Mouse (Mus musculus) adrenal gland, adult 8-10 months (tissue): Measurements from ENCODE around the gene Gpr137. TPM values are rescaled to one million over a fixed set of nuclear protein-coding genes. Genes with fewer than 3 reads are reported as not detected.
"Not testable (repeated sequence)": the region's sequence is repeated elsewhere in the genome, so short reads cannot be mapped to it uniquely, and the experiment has no call there.

Experiments used
- DNase-seq: peaks from one replicate; pipeline ENCODE4 v3.0.0; 2022
- total RNA-seq, 4 experiments: library from RNA; stranded (reverse); gene quantifications; 2 replicates each; pipeline ENCODE4 v1.2.4; 2022

Gpr137 gene
- 10 to 100 TPM; 55.6 to 66.1 (median 63.4) TPM for total RNA-seq

- DNase-seq, result peak; percentile 96
These were observed at the start of gene Gpr137 for GRCm38 (mm10) chr19:6942249-6942691. TSS of gene Gpr137 (minus strand) at chr19:6942480.

GRCm38 (mm10) chr19:6991166-6991565, 48.9 kb upstream of the Gpr137 start:
- DNase-seq, result not testable (repeated sequence)

DNA sequence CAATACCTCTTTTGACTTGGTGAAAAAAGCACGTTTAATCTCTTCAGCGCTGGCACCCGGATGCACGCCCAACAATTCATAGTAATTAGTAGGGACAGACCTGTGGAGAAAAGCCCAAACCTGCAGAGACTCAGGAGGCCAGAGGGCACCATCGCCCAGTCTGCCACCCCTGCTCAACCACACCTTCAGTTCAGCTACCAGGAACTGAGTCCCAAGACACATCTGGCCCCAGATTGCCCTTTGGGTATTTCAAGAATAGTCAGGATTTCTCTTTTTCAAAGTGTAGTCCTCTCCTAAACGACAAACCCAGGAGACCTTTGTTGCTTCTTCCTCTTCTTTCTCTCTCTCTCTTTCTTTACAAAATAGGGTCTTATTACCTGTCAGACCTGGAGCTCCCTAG, 48.4 kb upstream of the Gpr137 start:
- no peak for DNase-seq

- peak; percentile 18 for DNase-seq
These were observed 47.0 kb upstream of the Gpr137 start for GRCm38 (mm10) chr19:6989251-6989650.

- DNase-seq, result no peak
These were observed 45.6 kb upstream of the Gpr137 start for GRCm38 (mm10) chr19:6987904-6988285.

GRCm38 (mm10) chr19:6987061-6987903, 45.0 kb upstream of the Gpr137 start, which contains the start of gene Vegfb:
TSS of gene Vegfb (minus strand) at chr19:6987651.
- peak; percentile 65 for DNase-seq

GRCm38 (mm10) chr19:6985951-6986708, 43.9 kb upstream of the Gpr137 start:
- DNase-seq, result no peak

GRCm38 (mm10) chr19:6985300-6985699, 43.0 kb upstream of the Gpr137 start:
- DNase-seq, result no peak

DNA sequence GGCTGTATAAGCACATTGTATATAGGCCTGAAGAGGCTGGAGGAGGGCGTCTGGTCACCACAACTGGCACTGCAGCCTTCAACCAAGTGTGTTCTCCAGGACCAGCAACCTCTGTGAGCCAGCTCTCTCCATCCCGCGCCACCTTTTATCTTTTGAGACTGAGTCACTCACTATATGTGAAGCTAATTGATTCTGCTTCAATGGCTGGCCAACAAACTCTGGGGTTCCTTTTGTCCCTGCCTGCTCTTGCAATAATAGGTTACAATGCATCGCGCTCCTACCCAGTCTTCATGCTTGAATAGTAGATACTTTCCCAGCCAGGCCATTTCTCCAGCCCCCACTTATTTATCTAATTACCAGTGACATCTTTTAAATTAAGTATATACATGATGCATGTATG, 41.3 kb upstream of the Gpr137 start:
- no peak for DNase-seq

GRCm38 (mm10) chr19:6981465-6981864, 39.2 kb upstream of the Gpr137 start:
- DNase-seq, result no peak

- peak; percentile 99 for DNase-seq
These were observed 38.3 kb upstream of the Gpr137 start, which contains the start of gene Fkbp2 for GRCm38 (mm10) chr19:6980381-6981093. TSS of gene Fkbp2 (minus strand) at chr19:6980501.

DNA sequence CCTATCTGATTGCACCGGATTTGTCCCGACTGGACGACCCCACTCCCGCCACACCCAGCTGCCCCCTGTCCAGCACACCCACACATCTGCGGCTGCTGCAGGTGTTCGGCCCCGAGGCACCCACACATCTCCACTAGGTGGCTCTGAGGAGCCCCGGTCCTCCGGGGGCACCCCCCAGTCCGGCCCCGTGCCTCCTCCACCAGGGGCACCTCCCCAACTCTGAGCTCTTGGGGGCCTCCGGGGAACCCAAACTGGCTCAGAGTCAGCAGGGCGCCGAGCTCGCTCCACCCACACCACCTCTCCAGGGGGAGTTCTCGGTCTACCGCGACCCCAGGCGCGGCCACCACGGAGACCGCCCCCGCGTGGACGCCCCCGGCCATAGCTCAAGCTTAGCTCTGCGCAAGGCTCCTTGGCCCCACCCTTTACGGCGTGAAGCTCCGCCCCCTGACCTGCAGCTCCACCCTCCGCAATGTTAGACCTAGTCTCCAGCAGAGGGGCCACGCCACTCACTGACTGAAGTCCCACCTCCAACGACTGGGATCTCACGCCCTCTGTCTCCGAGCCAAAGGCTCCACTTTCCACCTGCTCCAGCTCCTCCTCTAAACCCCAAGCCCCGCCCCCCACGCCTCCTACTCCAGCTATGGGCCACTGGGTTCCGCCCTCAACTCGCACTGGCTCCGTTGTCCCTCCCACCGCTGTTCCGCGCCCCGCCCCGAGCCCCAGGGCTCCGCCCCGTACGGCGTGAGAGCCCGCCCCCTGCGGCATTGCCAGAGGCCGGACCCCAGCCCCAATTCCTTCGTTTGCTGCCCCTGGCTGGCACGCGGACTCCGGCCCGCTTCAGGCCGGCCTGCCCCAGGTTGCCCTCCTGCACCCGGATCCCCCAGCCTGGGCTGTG, 37.5 kb upstream of the Gpr137 start:
- peak; percentile 99 for DNase-seq

- DNase-seq, result peak; percentile 67
These were observed 36.8 kb upstream of the Gpr137 start for GRCm38 (mm10) chr19:6979001-6979479.

DNA sequence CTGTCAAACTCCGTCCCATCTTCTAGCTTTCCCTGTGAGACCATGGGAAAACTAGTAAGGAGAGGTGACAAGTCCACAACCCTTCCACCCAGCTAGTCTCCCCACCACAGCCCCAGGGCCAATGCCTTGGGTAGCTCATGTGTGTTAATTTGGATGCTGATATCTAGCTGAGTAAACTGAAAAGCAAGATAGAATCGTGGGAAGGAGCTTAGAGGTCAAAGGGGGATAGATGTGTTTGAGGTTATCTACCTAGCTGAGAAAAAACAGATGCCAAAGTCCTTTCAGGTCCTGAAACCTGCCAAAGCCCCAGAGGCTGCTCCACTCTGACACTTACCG, 36.3 kb upstream of the Gpr137 start:
- no peak for DNase-seq

- no peak for DNase-seq
These were observed 35.7 kb upstream of the Gpr137 start for GRCm38 (mm10) chr19:6977759-6978638.

GRCm38 (mm10) chr19:6975537-6976521, 33.5 kb upstream of the Gpr137 start, which contains the start of gene Plcb3:
TSS of gene Plcb3 (minus strand) at chr19:6976470.
- DNase-seq, result peak; percentile 69

GRCm38 (mm10) chr19:6974211-6975205, 32.2 kb upstream of the Gpr137 start, which contains the start of gene Ppp1r14b:
TSS of gene Ppp1r14b (plus strand) at chr19:6974968.
- DNase-seq, result peak; percentile 77
